Mouse (Mus musculus) embryonic facial prominence, embryonic 11.5 days (tissue): Measurements from ENCODE around the gene Arl8a. TPM values are rescaled to one million over a fixed set of nuclear protein-coding genes. Genes with fewer than 3 reads are reported as not detected.

Source experiments
- ATAC-seq: fragments of 200-750 bp; cut with Nextera tagmentation; replicated peaks from 2 replicates; pipeline ENCODE4 v1.8.0; 2017; ENCODE audit warnings: low read depth; ENCODE audit not compliant: insufficient number of reproducible peaks, low FRiP score, low TSS enrichment
- DNase-seq: peaks from one replicate; pipeline ENCODE4 v3.0.0-alpha.2; 2015; ENCODE audit warnings: low spot score
- H3K27ac ChIP-seq: fragments of 300-500 bp; sonication (generic); replicated peaks from 2 replicates; pipeline ENCODE4 v1.5.1; 2014; ENCODE audit warnings: mild to moderate bottlenecking, low read depth, low read length, control low read depth
- H3K27me3 ChIP-seq: fragments of 300-500 bp; sonication (generic); 2 replicates; pipeline ENCODE4 v1.6.1; 2014; ENCODE audit warnings: mild to moderate bottlenecking, low read length, moderate library complexity, mixed read lengths; ENCODE audit not compliant: control insufficient read depth, insufficient read depth
- H3K36me3 ChIP-seq: fragments of 300-500 bp; sonication (generic); replicated peaks from 2 replicates; pipeline ENCODE4 v1.6.1; 2014; ENCODE audit warnings: low read depth, mild to moderate bottlenecking, low read length, moderate library complexity, mixed read lengths; ENCODE audit not compliant: control insufficient read depth, insufficient read depth
- H3K4me1 ChIP-seq: fragments of 300-500 bp; sonication (generic); 2 replicates; pipeline ENCODE4 v1.6.1; 2014; ENCODE audit warnings: low read length, mixed read lengths; ENCODE audit not compliant: control insufficient read depth, insufficient read depth
- H3K4me2 ChIP-seq: fragments of 300-500 bp; sonication (generic); 2 replicates; pipeline ENCODE4 v1.6.1; 2014; ENCODE audit warnings: low read depth, mild to moderate bottlenecking, control low read depth, low read length, moderate library complexity
- H3K4me3 ChIP-seq: fragments of 300-500 bp; sonication (generic); 2 replicates; pipeline ENCODE4 v1.5.1; 2014; ENCODE audit warnings: low read depth, low read length, control low read depth
- H3K9ac ChIP-seq: fragments of 300-500 bp; sonication (generic); replicated peaks from 2 replicates; pipeline ENCODE4 v1.6.1; 2014; ENCODE audit warnings: mild to moderate bottlenecking, control low read depth, low read length
- H3K9me3 ChIP-seq: fragments of 300-500 bp; sonication (generic); replicated peaks from 2 replicates; pipeline ENCODE4 v1.6.1; 2016; ENCODE audit warnings: mild to moderate bottlenecking, low read length, inconsistent platforms, mixed read lengths; ENCODE audit not compliant: control insufficient read depth
- WGBS: fragments of 180-500 bp; shearing (Covaris S2); extraction: QIAGEN DNeasy Blood & Tissue Kit; methylation state at CpG from one replicate; pipeline ENCODE4 v1.1.7; 2014; 5-methylcytosine and 5-hydroxymethylcytosine counted together
- polyA plus RNA-seq: library from polyadenylated mRNA; unstranded; fragments of >200 nt; fragmentation: Nextera tagmentation; extraction: Ambion mirVana; gene quantifications from 2 replicates; pipeline ENCODE4 v1.2.1, GENCODE M21; 2014

Gene Arl8a
- polyA plus RNA-seq, 1 experiment from 2014 or later = 44.2 TPM

DNA sequence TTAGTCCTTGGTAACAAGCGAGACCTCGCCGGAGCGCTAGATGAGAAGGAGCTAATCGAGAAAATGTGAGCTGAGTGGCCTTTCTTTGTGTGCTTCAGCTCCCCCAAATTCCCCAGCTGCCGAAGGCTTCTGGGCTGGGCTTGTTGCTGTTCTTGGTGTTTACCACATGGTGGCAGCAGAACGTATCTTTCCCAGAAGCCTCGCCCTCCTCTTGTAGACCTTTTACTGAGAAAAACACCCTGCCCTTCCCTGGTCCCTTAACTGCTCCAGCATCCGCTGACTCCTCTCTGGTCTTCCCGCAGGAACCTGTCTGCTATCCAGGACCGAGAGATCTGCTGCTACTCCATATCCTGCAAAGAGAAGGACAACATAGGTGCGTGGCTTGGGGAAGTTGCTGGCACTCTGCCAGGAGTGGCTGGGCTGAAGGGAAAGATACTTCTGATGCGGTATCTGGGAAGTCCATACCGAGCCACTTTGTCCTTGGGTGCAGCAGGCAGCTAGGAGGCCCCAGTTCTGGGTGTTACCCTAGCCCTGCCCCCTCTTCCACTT, 7.9 kb downstream of the Arl8a start:
- WGBS = 5% methylated on average over 14 of the region's 14 CpGs
- H3K36me3 ChIP-seq = no peaks in the 10 kb centered on the region; the same call in none of the 2 replicates
- H3K27ac ChIP-seq = peak overlapping the region; percentile 84
- H3K4me2 ChIP-seq = peak overlapping the region; percentile 24; the same call in 1 of the 2 replicates
- ATAC-seq = peak; percentile 45
- no peaks in the 10 kb centered on the region for H3K4me1 ChIP-seq
- H3K9ac ChIP-seq = peak overlapping the region; percentile 59
- no peak overlapping the region for H3K4me3 ChIP-seq
- no peaks in the 10 kb centered on the region for H3K9me3 ChIP-seq
- DNase-seq = peak; percentile 96
- H3K27me3 ChIP-seq = no peaks in the 10 kb centered on the region

DNA sequence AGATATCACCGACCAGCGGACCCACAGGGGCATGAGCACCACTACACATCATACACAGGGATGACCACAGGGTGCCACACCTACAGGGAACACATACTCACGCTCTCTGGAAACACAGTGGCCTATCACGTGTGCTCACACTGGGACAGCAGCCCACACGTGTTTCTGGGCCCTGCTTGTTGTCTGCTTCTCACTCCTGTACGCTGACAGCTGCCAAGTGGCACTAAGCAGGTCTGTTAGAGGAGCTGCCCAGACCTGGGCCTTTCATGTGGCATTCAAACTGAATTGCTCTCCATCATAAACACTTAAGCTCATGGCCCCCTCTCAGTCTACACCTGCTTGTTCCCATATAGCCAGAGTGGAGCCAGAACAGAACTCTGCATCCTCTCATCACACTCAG, 9.7 kb downstream of the Arl8a start:
- Histone ChIP-seq H3K4me1 (no peaks in the 10 kb centered on the region), H3K36me3 (no peaks in the 10 kb centered on the region; the same call in none of the 2 replicates), H3K4me3 (no peak overlapping the region), H3K9me3 (no peaks in the 10 kb centered on the region), H3K4me2 (no peak overlapping the region), H3K9ac (no peak overlapping the region), H3K27me3 (no peaks in the 10 kb centered on the region), H3K27ac (no peak overlapping the region)
- ATAC-seq (no peak), DNase-seq (no peak)
- WGBS = 92% methylated on average over 6 of the region's 6 CpGs

DNA sequence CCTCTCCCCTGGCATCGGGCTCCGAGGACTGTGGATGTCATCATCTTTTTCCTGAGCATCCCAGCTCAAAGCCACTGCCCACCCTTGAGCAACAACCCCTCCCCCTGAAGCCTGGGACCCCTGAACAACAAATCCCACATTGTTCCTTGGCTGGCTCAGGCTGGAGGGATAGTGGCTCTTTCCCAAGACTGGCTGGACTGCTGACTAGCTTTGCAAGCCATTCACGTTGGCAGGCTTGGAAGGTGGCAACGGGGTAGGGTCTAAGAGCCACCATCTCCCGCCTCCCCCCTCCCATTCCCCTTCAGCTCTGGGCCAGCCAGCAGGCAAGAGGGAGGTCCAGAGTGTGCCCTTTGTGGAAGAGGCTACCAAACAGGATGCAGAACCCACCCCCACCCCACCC, 12.0 kb downstream of the Arl8a start:
- Histone ChIP-seq H3K36me3 (no peaks in the 10 kb centered on the region; the same call in none of the 2 replicates), H3K4me2 (no peak overlapping the region), H3K4me3 (no peak overlapping the region), H3K27me3 (no peaks in the 10 kb centered on the region), H3K27ac (no peak overlapping the region), H3K9ac (no peak overlapping the region), H3K9me3 (no peaks in the 10 kb centered on the region), H3K4me1 (no peaks in the 10 kb centered on the region)
- no peak for DNase-seq
- 32% methylated on average over 5 of the region's 5 CpGs for WGBS
- ATAC-seq = no peak

DNA sequence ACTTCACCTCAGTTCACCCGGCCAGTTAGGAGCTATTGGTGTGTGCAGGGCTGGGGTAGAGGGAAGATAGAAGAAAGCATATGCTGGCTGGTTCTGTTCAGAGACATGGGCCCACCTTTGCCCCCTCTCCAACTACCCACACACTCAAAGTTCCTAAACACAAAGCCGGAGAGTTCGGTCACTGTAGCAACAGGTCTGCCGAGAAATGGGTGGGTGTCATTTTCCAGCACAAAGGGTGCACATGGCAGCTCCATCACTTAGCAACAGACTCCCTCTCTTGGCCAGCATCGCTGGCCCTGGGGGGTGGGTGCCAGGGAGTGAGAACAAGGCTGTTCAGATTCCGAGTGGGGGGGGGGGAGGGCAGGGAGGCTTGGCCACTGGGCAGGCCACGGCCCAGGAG, 12.4 kb downstream of the Arl8a start:
- no peaks in the 10 kb centered on the region for H3K27me3 ChIP-seq
- H3K4me2 ChIP-seq = no peak overlapping the region
- H3K36me3 ChIP-seq = no peaks in the 10 kb centered on the region; the same call in none of the 2 replicates
- H3K9me3 ChIP-seq = no peaks in the 10 kb centered on the region
- H3K4me1 ChIP-seq = no peaks in the 10 kb centered on the region
- H3K9ac ChIP-seq = no peak overlapping the region
- no peak overlapping the region for H3K4me3 ChIP-seq
- DNase-seq (no peak), ATAC-seq (no peak)
- H3K27ac ChIP-seq = no peak overlapping the region
- WGBS = 51% methylated on average over 7 of the region's 7 CpGs

DNA sequence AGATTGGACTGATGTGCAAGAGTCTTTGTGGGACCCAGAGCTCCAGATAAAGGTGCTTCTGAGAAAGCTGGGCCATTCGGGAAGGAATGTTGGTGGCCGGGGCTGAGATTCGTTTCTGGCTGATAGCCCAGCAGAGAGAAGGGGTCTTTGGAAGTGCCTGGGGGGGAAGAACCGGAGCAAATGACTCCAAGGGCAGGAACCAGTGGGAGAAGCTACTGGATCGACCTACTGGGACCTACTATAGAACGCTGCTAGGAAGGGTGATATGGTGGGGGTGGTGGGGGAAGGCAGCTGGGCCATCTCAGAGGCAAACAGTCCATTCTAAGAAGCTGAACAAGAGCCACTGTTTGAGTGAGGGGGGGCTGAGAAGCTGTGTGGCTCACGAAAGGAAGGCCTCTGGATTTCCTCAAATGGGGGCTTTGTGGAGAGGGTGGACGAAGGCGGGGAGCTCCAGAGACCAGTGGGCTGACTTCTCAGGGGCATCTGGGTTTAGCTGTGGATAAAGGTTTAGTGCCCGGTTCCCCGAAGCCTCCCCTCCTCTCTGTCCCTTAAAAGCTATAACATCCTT, 13.0 kb downstream of the Arl8a start:
- ATAC-seq (no peak), DNase-seq (no peak)
- H3K27me3 ChIP-seq = no peaks in the 10 kb centered on the region
- no peaks in the 10 kb centered on the region for H3K9me3 ChIP-seq
- WGBS = 78% methylated on average over 11 of the region's 11 CpGs
- H3K4me3 ChIP-seq = no peak overlapping the region
- H3K4me1 ChIP-seq = no peaks in the 10 kb centered on the region
- H3K9ac ChIP-seq = no peak overlapping the region
- no peaks in the 10 kb centered on the region; the same call in none of the 2 replicates for H3K36me3 ChIP-seq
- no peak overlapping the region for H3K4me2 ChIP-seq
- H3K27ac ChIP-seq = no peak overlapping the region

DNA sequence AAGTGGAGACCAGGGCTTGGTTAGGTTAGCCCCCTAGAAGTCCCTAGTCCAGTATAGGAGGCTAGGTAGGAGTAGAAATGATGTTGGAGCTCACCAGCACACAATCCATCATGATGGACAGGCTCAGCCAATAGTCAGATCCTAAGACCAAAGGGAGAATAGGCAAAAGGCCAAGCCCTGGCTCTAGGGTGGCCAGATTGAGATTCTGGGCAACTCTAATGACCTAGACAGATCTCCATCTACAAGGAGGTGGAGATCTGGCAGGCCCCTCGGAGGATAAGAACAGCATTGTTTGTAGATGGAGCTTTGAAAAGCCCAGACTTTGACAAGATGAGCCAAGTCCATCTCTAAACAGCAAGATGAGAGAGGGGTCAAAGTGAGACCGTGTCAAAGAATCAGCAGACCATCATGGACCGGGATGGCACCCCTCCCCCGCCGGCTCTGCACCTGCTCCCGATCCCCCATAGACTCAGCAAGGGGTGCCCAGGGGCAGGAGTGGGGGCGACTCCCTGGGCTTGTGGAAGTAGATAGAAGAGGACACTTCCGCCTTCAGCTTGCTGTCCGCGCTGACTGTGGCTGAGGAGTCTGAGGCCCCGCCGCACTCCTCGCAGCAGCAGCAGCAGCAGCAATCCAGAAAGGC, 13.9 kb downstream of the Arl8a start:
- H3K9ac ChIP-seq = no peak overlapping the region
- H3K9me3 ChIP-seq = no peaks in the 10 kb centered on the region
- DNase-seq (no peak), ATAC-seq (no peak)
- H3K4me2 ChIP-seq = no peak overlapping the region
- no peaks in the 10 kb centered on the region; the same call in none of the 2 replicates for H3K36me3 ChIP-seq
- H3K4me1 ChIP-seq = no peaks in the 10 kb centered on the region
- H3K4me3 ChIP-seq = no peak overlapping the region
- 86% methylated on average over 13 of the region's 13 CpGs for WGBS
- no peaks in the 10 kb centered on the region for H3K27me3 ChIP-seq
- no peak overlapping the region for H3K27ac ChIP-seq

DNA sequence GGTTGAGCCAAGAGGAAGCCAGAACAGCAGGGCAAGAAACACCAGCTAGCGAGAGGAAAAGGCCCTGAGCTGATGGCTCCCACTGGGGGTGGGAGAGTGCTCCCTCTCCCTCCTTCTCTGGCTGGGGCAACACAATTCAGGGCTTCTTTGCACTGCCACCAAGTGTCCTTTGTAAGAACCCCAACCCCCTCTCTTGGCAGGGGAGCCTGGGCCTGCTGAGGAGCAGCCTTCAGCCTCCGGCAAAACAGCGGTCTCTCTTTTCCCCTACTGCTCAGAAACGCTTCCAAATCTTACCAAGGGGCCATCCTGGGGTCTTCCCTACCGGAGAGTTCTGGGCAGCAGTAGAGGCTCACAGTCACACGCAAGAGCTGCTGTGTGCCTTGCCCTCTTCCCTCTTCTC, 16.1 kb downstream of the Arl8a start:
- no peak for DNase-seq
- Histone ChIP-seq H3K27ac (no peak overlapping the region), H3K4me3 (no peak overlapping the region), H3K9ac (no peak overlapping the region), H3K36me3 (no peaks in the 10 kb centered on the region), H3K9me3 (no peaks in the 10 kb centered on the region), H3K27me3 (no peaks in the 10 kb centered on the region), H3K4me2 (no peak overlapping the region), H3K4me1 (no peaks in the 10 kb centered on the region)
- 30% methylated on average over 6 of the region's 6 CpGs for WGBS
- no peak for ATAC-seq

DNA sequence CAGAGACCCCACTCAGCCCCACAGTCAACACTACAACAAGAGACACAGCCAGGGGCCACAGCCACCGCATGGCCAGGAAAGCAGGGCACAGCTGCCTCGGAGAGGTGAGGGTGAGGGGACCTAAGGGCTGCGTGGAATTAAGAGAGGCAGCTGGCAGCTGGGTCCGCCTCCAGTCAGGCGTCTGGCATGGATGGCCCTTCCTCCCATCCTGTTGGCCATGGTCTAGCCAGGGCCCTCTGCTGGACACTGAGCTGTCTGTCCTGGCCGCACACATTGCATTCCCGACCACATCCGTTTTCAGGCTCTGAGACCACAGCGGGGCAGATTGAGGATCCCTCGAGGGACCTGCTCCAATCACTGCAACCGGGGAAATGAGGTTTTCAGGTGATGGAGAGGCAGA, 20.8 kb downstream of the Arl8a start, which contains the start of gene Gpr37l1:
TSS of gene Gpr37l1 (minus strand) at position 247 of the 400 bp plus-strand sequence.
- DNase-seq = no peak
- WGBS = 59% methylated on average over 11 of the region's 11 CpGs
- H3K27me3 ChIP-seq = no peaks in the 10 kb centered on the region

More for the DNA sequence above, 20.8 kb downstream of the Arl8a start, which contains the start of gene Gpr37l1:
- H3K4me2 ChIP-seq = no peak within 1 kb of the TSS
- no peak within 1 kb of the TSS for H3K4me3 ChIP-seq
- no peak within 1 kb of the TSS for H3K27ac ChIP-seq
- no peaks in the 10 kb centered on the region for H3K9me3 ChIP-seq
- H3K9ac ChIP-seq = no peak within 1 kb of the TSS
- H3K36me3 ChIP-seq = no peaks in the 10 kb centered on the region
- H3K4me1 ChIP-seq = no peaks in the 10 kb centered on the region
- ATAC-seq = no peak
